Mouse (Mus musculus) adrenal gland, adult 8-10 months (tissue): ENCODE data around the gene Nudt8. TPM values are rescaled to one million over a fixed set of nuclear protein-coding genes. Genes with fewer than 3 reads are reported as not detected.

Experiments used
- total RNA-seq, 4 experiments: library from RNA; stranded (reverse); gene quantifications; 2 replicates each; pipeline ENCODE4 v1.2.4; 2022

Nudt8 gene
- total RNA-seq, 4 experiments from 2014 or later = 22.8 to 27.3 (median 24.7) TPM

Other genes starting within 250 kb of the Nudt8 start
- 10 to 100 TPM; 46.7 to 80.0 (median 62.7) TPM for gene Kmt5b, start 233.2 kb upstream of the Nudt8 start, total RNA-seq
- 100 to 1,000 TPM in 1 of 4 experiments, 10 to 100 TPM in 3; 69.8 to 329 (median 93.5) TPM for gene Chka, start 148.8 kb upstream of the Nudt8 start, total RNA-seq
- 100 to 1,000 TPM in 2 of 4 experiments, 10 to 100 TPM in 2; 55.6 to 133 (median 95.0) TPM for gene Tcirg1, start 93.4 kb upstream of the Nudt8 start, total RNA-seq
- gene Ndufs8, start 87.8 kb upstream of the Nudt8 start, total RNA-seq = 100 to 1,000 TPM; 241 to 358 (median 291) TPM
- gene Aldh3b1, start 70.8 kb upstream of the Nudt8 start, total RNA-seq = 100 to 1,000 TPM in 2 of 4 experiments, 10 to 100 TPM in 2; 35.5 to 262 (median 145) TPM
- gene Unc93b1, start 65.4 kb upstream of the Nudt8 start, total RNA-seq = 10 to 100 TPM; 69.4 to 85.5 (median 71.5) TPM
- 1 to 10 TPM in 2 of 4 experiments, under 1 TPM in 2; 0.11 to 1.5 (median 0.88) TPM for gene Aldh3b3, start 41.9 kb upstream of the Nudt8 start, total RNA-seq
- 10 to 100 TPM in 2 of 4 experiments, 1 to 10 TPM in 2; 4.5 to 15.8 (median 9.7) TPM for gene Aldh3b2, start 28.3 kb upstream of the Nudt8 start, total RNA-seq
- 10 to 100 TPM; 17.9 to 37.7 (median 23.4) TPM for gene Acy3, start 14.0 kb upstream of the Nudt8 start, total RNA-seq
- not detected for gene Tbx10, start 7.8 kb upstream of the Nudt8 start, total RNA-seq
- gene Gm49405, start within 50 bp of the Nudt8 start, total RNA-seq = 1 to 10 TPM in 3 of 4 experiments, under 1 TPM in 1; 0.61 to 1.7 (median 1.3) TPM
- 1 to 10 TPM; 1.5 to 2.5 (median 1.7) TPM for gene Doc2g, start 2.7 kb downstream of the Nudt8 start, total RNA-seq
- gene Ndufv1, start 12.2 kb downstream of the Nudt8 start, total RNA-seq = 100 to 1,000 TPM; 235 to 340 (median 280) TPM
- 100 to 1,000 TPM; 366 to 409 (median 394) TPM for gene Gstp1, start 37.4 kb downstream of the Nudt8 start, total RNA-seq
- 10 to 100 TPM; 45.4 to 79.1 (median 67.8) TPM for gene Gstp2, start 45.4 kb downstream of the Nudt8 start, total RNA-seq
- gene Gstp3, start 59.0 kb downstream of the Nudt8 start, total RNA-seq = 1 to 10 TPM in 1 of 4 experiments, under 1 TPM in 3; 0.56 to 1.1 (median 0.77) TPM
- not detected for gene Cabp2, start 81.0 kb downstream of the Nudt8 start, total RNA-seq
- gene Cdk2ap2, start 96.6 kb downstream of the Nudt8 start, total RNA-seq = 100 to 1,000 TPM; 100 to 146 (median 129) TPM
- 100 to 1,000 TPM in 1 of 4 experiments, 10 to 100 TPM in 3; 57.1 to 119 (median 84.1) TPM for gene Pitpnm1, start 99.4 kb downstream of the Nudt8 start, total RNA-seq
- 100 to 1,000 TPM; 129 to 143 (median 134) TPM for gene Aip, start 125.3 kb downstream of the Nudt8 start, total RNA-seq
- under 1 TPM in 2 of 4 experiments, not detected in 2; 0.06 to 0.08 TPM for gene Gpr152, start 139.2 kb downstream of the Nudt8 start, total RNA-seq
- gene Cabp4, start 143.5 kb downstream of the Nudt8 start, total RNA-seq = under 1 TPM; 0.23 to 0.59 (median 0.39) TPM
- gene Coro1b, start 148.0 kb downstream of the Nudt8 start, total RNA-seq = 100 to 1,000 TPM; 174 to 210 (median 184) TPM
- 1 to 10 TPM; 2.2 to 4.4 (median 3.4) TPM for gene Ptprcap, start 153.0 kb downstream of the Nudt8 start, total RNA-seq
- gene Rps6kb2, start 162.8 kb downstream of the Nudt8 start, total RNA-seq = 10 to 100 TPM; 29.2 to 53.0 (median 46.7) TPM
- 1 to 10 TPM; 3.6 to 6.8 (median 5.2) TPM for gene Carns1, start 174.9 kb downstream of the Nudt8 start, total RNA-seq
- gene Tbc1d10c, start 190.7 kb downstream of the Nudt8 start, total RNA-seq = 1 to 10 TPM; 1.6 to 2.8 (median 1.9) TPM
- gene Ppp1ca, start 191.5 kb downstream of the Nudt8 start, total RNA-seq = 100 to 1,000 TPM; 371 to 396 (median 387) TPM
- gene Rad9a, start 201.1 kb downstream of the Nudt8 start, total RNA-seq = 10 to 100 TPM in 3 of 4 experiments, 1 to 10 TPM in 1; 8.7 to 14.3 (median 11.9) TPM
- gene Clcf1, start 213.7 kb downstream of the Nudt8 start, total RNA-seq = 10 to 100 TPM in 1 of 4 experiments, 1 to 10 TPM in 3; 4.5 to 14.4 (median 7.6) TPM
- gene AC109138.7, start 213.8 kb downstream of the Nudt8 start, total RNA-seq = not detected
- gene Pold4, start 231.3 kb downstream of the Nudt8 start, total RNA-seq = 10 to 100 TPM; 39.0 to 53.5 (median 52.4) TPM